Mouse (Mus musculus) ES-CJ7 (cell line): ENCODE data around the gene Gpsm3.

Experiments
- DNase-seq: peaks from one replicate; pipeline ENCODE4 v3.0.0; 2011; ENCODE audit warnings: low read depth, low spot score

The Gpsm3 gene

DNA sequence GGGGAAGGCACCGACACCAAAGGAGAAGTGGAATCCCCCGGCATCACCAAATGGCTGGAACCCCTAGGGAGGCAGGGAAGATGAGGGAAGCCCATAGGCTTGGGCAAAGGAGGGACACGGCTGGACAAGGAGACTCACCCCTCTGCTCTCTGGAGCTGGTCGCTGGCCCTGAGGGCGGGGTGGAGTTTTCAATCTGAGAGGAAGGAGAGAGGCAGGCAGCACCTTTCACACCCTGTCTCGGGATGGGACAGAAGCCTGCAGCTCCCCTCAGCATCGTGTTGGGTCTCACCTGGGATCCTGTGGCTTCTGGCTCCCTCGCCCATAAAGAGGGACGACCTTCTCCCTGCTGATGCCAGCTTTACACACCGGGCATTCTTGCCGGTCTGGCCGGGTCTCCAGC, 12.2 kb downstream of the Gpsm3 start:
- DNase-seq = no peak

DNA sequence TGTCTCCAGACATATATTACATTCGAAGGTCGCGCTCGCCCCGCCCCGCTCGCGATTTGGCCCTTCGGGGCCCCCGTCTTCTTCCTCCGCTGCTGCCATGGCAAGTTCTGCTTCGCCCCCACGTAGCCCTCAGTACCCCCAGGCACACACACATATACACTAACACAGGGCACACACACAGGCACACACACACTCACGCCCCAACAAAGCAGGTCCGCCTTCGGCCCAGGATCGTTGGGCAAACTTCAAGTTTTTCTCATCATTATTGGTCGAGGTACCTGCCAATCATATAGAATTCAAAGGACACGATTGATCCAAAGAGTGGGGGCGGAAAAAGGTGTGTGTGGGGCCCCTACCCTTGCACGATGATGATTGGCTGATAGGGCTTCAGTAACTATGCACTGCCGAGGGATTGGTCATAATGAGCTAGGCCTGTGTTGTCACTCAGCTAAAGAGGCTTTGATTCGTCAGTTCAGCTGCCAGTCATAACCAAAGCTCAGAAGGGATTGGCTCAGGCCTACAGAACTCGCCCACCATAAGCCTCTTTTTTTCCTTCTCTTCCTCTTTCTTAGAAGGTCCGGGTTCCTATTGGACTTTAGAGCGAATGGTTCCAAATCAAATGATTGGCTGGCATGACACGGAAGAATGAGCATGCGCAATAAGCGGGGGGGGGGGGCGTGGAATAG, 13.9 kb downstream of the Gpsm3 start, which contains the start of gene Rnf5:
Rnf5 (minus strand) TSS at position 316 of the 686 bp plus-strand sequence.
- DNase-seq = peak; percentile 100

DNA sequence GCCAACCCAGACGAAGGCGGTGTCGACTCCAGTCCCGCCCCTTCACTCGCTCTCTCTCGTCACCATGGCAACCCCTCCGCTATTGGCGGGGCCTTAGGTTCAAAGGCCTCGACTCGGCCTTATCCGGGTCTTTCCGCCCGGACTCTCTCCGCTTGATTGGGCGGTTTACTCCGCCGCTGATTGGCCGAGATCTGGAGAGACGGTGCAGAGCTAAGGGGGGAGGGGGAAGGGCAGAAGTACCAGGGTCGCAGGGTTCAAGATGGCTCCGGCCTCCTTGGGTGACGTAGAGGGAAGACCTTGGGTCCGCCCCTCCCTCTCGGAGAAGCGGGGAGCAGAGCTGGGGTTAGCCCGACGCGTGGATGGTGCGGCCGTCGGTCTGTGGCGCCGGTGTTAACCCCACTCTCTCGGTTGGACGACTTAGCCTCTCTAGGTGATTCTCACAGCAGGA, 14.5 kb downstream of the Gpsm3 start, which contains the start of gene Agpat1:
Agpat1 (plus strand) TSS at position 202 of the 448 bp plus-strand sequence.
- peak; percentile 100 for DNase-seq

DNA sequence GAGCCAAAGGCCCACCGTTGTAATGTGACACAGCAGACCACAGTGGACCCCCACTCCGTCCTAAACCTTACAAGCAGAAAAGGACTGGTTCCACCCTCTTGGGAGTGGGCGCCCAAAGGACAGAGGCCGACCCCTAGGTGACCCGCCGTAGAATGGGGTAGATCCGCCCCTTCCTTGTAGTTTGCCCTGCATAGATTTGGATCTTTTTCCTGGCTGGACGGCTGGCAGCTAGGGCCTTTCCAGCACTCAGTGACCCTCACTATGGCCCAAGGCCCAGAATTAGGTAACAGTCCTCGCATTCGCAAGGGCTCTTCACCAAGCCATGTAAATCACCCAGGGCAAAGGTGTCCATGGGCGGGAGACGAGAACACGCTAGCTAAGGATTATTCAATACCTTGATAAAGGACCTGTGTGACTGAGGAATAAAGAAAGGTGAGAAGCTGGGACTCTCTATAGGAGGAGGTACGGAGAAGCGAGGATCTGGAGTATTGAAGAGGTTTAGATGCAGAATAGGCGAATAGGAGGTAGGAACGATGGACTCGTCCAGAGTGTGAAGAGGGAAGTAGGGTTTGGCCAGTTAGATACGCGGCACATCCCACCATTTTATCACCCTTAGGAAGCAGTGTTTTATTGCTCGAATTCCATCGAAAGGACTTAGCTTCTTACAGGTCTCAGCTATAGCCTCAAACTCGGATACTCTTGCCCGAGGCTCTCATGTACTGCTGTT, 15.1 kb downstream of the Gpsm3 start:
- no peak for DNase-seq

DNA sequence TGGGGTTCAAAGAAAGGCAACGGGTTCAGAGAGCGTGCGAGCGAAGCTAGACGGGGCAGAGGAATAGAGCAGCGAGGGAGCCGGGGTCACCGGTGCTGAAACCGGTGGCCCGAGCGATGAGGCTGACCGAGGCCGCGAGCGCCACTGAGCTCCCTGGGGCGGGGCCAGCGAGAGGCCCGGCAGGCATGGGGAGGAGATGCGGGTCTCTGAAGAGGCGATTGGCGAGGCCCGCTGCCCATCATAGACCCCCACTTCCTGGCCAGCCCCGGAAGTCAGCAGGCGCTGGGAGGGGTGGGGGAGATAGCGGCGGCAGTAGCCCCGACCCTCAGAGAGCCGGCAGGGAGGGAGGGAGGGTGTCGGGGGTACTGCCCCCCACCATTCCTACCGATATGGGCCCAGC, 16.0 kb downstream of the Gpsm3 start:
- DNase-seq = peak; percentile 94

DNA sequence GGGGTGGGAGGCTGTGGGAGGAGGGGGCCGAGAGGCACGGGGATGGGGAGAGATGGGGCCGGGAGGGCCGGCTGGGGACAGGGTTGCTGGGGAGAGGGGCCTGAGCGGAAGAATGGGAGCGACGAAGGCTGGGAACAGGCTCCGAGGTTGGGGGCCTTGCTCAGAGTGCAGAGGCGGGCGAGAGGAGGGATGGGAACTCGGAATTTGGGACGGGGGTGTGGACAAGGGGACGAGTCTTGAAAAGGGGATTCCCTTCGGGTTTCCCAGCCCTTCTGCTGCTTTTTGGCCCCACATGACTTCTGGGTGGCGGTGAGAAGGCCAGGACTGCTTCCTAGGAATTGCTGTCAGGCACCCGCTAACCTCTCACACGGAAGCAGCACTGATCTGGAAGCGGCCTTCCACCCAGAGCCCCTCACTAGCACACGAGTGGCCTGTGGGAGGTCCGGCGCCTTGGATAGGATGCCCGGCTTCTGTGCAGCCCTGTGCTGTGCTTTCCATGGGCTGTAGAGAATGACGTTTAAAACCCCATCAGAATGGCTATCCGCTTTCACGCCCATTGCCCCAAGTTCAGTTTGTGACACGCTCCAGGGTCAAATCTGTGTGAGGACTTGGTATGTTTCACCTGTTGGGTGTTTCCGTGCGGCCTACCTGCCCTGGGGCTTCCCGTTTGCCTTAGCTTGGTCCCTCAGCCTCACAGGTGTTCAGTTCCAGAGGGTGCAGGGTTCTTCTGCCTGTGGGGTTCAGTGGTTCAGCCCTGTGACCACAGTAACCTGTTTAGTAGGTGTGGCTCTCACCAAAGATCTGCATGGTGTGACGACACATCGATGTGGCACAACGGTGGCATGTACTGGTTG, 16.8 kb downstream of the Gpsm3 start:
- no peak for DNase-seq

DNA sequence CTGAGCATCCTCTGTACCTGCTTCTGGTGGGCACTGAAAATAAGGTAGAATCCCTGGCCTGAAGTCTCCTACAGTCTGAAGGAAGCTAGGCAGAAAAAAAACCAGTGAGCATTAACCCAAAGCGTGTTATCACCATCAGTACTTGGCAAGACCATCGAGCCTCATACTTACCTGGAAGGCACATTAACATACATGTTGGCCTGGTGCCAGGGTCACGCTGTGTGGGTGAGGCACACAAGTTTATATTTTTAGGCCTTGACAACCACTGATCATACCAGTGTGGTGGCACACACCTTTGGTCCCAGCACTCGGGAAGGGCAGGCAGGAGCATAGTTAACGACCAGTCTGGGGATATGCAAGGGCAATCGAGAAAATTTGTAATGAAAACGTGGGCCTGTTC, 18.4 kb downstream of the Gpsm3 start:
- no peak for DNase-seq

DNA sequence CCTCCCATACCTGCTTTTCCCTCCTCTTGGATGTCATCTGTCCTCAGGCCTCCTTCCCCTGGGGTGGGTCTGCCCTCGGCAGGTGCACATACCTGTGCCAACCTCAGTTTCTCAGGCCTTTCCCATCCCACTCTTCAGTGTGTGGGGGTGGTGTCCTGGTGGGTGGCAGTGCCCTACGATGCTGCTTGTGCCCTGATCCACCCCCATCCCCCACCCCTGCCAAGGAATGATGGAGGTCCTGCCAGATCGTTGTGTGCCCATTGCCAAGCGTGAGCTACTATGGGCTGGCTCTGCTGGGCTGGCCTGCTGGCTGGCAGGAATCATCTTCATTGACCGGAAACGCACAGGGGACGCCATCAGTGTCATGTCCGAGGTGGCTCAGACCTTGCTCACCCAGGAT, 21.4 kb downstream of the Gpsm3 start:
- DNase-seq = no peak

DNA sequence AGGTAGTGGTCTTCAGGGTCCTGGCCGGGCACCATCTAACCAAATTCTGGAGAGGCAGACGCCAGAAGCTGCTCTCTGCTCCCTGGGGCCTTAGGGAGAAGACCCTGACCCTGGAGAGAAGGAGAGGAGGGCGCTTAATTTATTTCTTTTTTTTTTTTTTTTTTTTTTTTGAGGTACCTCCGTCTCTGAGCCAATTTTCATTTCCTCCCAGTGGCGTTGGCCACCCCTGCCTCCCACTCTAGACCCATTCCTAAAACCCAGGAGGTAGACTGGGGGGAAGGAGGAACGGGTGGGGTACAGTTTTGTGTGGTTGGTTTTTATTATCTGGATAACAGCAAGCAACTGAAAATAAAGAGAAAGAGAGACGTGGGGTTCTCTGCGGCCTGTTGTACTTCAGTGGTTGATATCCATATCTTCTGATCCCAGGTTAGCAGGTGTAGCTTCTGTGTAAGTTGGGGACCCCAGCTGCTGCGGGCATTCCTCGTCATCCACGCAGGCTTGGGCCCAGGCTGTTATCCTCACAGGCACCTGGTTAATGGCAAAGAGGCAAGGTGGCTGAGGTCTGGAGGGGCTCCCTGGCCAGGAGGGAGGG, 23.5 kb downstream of the Gpsm3 start:
- DNase-seq = no peak

DNA sequence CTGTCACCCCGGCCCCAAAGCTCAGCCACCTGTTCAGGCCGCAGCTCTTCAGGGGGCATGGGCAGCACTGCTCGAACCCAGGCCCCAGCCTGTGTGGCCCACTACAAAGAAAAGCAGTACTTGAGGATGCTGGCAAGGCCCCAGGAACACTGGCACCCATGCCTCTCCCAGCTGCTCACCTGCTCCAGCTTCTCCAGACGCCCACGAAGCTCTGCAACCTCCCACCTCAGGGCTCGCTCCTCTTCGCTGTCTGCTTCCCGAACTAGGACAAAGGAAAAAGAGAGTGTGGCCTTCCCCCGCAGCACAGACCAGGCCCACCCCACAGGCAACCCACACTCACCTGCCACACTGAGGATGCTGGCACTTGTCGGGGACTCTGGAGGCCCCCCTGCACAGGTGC, 24.2 kb downstream of the Gpsm3 start:
- DNase-seq = no peak

DNA sequence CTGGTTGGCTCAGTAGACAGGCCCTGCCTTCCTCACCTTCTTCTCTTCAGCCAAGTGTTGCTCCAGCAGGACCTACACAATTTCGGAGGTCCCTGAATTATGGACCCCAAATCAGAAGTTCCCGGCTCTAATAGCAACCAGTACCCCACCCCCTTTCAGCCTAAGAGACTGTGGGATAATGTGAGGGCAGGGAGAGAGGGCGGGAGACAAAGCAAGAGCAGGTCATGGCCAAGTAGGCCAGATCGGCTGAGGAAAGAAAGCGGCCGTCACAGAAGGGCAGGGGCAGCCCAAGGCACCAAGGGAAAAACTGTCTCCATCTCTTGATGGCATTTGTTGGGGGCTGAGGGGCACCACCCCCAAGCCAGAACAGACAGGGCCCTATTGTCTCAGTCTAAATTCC, 26.3 kb downstream of the Gpsm3 start, which contains the start of gene Egfl8:
Egfl8 (minus strand) TSS at position 101 of the 400 bp plus-strand sequence.
- no peak for DNase-seq

DNA sequence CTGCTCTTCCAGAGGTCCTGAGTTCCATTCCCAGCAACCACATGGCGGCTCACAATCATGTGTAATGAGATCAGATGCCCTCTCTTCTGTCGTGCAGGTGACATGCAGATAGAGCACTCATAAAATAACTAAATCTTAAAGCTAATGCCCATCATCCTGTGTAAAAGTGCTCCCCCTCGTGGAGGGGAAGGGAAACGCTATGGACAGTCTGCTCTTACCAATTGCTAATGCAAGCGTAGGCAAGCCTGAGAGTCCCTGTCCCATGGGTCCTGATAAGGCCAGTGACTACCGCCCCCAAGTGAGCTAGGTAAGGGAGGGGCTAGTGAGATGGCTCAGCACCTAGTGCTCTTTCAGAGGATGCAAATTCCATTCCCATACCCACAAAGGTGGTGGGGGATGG, 29.4 kb downstream of the Gpsm3 start:
- peak; percentile 80 for DNase-seq

DNA sequence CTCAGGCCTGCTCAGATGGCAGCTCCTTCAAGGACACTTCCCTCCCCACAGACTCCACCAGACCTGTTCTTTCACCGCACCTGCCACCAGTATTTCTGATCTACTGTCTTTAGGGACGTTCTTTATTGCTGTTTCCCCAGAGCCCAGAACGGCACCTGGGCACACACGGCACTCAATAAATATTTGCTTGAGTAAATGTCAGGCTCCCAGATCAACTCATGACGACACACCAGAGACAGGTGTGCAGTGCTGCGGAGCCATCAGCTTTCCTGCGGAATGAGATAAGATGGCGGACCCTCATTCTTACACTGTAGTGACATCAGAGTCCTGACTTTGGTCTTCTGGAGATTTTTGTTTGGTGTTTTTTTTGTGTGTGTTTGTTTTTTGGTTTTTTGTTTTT, 31.4 kb downstream of the Gpsm3 start:
- DNase-seq = no peak

DNA sequence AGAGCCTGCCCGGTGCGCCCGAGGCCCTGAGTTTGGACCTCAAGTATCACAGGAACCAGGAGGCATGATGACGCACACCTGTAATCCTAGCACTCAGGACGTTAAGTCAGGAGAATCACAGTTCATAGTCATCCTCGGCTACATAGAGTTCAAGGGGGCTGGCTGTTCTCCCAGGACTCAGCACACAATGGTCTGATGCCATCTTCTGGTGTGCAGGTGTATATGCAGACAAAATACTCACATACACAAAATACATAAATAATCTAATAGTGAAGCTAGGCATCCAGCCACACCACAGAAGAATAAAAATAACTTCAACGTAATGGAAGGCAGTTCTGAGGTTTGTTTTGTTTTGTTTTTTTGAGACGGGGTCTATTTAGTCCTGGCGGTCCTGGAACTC, 33.6 kb downstream of the Gpsm3 start:
- peak; percentile 41 for DNase-seq

DNA sequence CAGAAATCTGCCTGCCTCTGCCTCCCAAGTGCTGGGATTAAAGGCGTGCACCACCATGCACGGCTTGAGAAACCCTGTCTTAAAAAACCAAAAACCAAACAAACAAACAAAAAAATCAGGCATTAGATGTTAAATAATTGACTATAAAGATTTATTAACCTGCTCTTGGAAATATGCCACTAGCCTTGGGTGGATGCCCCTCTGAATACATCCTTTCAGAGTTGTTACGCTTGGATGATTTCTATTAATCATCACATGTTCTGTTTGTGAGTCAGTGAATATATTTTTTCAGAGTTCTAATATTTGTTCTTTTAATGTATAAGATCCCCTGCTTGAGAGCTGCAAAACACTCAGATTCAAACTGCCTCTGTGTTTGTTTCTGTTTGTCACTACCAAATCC, 35.4 kb downstream of the Gpsm3 start:
- no peak for DNase-seq

DNA sequence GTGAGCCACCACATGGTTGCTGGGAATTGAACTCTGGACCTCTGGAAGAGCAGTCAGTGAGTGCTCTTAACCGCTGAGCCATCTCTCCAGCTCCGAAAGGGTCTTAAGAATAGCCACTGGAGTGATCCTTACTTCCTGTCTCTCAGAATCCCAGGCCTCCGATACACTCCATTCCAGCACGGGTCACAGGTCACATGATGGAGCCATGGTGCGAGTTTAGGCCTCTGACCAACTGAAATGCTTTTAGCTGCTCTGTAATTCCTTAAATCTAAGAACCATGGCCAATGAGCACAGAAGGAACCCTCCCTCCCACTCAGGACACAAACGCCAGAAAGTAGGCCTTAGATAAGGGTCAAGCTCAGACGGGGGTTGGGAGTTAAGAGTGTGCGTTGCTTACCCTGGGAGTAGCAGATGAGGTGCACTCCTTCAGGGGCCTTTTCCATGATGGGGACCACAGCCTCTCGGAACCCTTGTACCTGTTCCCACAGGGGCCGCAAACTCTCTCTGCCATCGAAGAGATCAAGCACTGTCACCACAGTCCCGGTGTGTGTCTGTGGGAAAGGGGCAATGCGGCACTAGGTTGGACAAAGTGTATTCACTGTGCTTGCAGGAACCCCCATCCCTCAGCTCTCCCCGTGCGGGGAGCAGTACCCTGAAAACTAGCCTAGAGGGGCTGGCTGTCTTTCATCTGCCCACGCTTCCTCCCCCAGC, 36.6 kb downstream of the Gpsm3 start:
- DNase-seq = no peak

DNA sequence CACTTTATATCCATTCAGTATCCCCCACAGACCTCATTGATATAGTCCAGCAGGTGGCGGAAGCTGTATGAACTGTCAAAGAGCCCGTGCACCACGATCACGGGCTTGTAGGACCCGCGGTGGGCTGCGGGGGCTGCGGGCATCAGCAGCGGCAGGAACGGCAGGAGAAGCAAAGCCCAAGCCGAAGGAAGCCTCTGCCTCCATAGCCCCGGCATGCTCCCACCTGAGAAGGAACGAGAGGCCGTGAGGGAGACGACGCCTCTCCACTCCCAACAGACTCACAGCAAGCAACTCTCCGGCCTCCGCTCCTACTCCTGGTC, 37.1 kb downstream of the Gpsm3 start:
- DNase-seq = peak; percentile 53

DNA sequence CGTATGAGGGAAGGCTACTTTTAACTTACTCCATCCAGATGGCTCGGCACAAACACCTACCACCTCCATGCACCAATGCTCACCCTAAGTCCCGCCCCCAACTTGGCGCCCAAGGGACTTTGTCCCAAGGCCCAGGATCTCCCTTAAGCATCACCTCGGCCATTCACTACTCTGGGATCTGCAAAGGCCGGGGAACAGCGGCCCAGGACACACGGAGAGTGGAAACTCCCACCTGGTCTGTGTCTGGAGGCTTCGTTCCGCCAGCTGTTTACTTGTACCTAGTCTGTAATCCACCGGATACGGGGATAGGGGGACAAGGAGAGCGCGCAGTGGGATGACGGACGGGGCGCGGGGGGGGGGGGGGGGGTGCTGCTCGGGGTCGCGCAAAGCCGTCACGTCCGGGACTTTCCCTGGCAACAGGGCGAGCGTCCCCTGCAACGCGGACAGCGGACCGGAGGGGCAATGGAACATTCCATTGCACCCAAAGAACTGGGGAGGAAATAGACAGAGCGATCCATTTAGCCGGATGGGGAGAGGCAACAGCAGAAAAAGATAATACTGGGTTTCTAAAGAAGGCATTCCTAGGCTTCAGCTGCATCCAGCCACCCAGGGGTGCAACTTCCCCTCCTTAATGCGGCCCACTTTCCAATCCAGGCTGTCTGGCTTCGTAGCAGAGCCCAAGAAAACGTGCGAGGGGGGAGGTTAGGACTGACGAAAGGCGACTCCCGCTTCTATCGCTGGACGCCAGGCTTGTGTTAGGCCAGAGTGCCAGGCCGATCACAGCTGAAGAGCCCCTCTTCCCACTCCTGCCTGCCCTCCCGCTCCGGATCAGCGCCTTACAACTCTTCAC, 37.7 kb downstream of the Gpsm3 start:
- peak; percentile 83 for DNase-seq

DNA sequence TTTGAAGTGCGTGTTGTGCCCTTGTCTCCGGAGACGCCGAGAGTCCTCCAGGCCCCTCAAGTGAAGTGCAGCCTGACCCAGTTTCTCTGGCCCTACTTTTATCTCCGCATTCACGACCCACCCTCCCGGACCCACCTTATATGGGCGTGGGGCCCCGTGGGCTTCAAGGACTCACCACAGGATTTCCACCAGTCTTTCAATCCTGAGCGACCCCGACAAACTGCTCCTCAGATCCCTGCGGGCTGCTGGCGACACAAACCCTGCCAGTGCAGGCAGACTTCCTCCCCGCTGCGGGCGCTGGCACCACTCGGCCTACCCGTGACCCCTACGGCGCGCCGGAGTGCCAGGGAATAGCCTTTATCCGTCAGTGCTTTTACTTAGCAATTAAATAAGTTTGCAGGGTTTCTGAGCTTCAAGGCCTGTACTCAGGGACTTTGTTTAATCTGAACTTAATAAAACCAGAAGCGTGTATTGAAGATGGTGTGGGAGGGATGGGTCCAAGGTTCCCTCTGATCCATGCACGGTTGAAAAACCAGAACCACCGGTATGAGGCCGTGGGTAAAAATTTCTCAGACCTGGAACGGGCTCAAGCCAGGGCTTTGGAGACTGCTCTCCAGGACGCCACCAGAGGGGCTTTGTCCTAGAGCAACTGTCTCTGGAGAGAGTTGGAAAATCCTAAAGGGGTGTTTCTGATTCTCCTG, 38.5 kb downstream of the Gpsm3 start, which contains the start of gene Ppt2:
Ppt2 (minus strand) TSS at position 568 of the 701 bp plus-strand sequence.
- no peak for DNase-seq

DNA sequence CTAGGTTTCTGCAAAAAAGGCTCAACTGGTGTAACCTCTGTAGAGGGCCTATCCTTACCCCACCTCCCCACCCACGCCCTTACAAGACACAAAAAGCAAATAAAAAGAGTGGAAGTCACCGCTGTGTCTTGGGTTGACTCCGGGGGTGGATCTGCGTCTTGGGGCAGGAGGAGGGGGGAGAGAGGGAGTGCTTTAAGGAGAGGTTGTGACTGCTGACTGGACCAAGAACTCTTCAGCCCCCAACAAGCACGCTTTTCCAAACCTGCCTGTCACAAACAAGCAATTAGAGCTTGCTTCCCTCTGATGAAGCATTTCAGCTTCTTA, 39.0 kb downstream of the Gpsm3 start:
- no peak for DNase-seq
